In the genomic region with DNA sequence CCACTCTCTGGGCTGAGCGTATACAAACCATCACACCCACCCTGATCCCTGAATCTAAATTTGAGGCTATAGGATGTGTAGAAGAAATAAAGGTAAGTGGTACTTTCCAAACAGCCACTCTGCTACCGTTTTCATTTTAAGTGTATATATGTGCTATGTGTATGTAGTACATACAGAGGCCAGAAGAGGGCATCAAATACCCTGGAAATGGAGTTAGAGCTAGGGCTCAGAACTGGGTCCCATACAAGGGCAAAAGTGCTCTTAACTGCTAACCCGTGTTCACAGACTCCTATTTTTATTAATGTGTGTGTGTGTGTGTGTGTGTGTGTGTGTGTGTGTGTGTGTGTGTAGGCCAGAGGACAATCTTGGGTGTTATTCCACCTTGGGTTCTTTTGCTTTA, we compare ENCODE assay signal across 24 mouse cellular contexts. TPM values are rescaled to one million over a fixed set of nuclear protein-coding genes. Genes with fewer than 3 reads are reported as not detected.
DNase-seq lines count a peak whose midpoint lies in the region; ATAC-seq and TF ChIP-seq lines count a peak whose summit lies in the region.
"Had no signal": no experiment of that assay in that cellular context is flagged by ENCODE, and none has a peak within 500 bp of the region (broad histone marks: within the 10 kb centered on the region; RNA-seq: fewer than 3 reads in every experiment).

No protein-coding gene starts in this region.

- WGBS in forebrain, postnatal 0 days: 86% methylated on average over 3 of the region's 3 CpGs
- WGBS in forebrain, embryonic 11.5 days: 89% methylated on average over 3 of the region's 3 CpGs

- no peaks in the 10 kb centered on the region for H3K36me3 ChIP-seq in forebrain, postnatal 0 days (ENCODE audit: insufficient read depth)
- H3K36me3 ChIP-seq in forebrain, embryonic 11.5 days (ENCODE audit: control insufficient read depth, insufficient read depth, low read length): no peaks in the 10 kb centered on the region
- H3K36me3 ChIP-seq in E14TG2a.4 (ENCODE audit: insufficient read depth, low read length): no peaks in the 10 kb centered on the region
- H3K36me3 ChIP-seq: embryonic facial prominence, embryonic 12.5 days; forebrain, embryonic 12.5 days; G1E; heart, embryonic 15.5 days; hindbrain, embryonic 13.5 days had no signal

- no peak for ATAC-seq in forebrain, postnatal 0 days
- ATAC-seq in forebrain, embryonic 11.5 days (replicated peaks; ENCODE audit: low FRiP score): no peak
- ATAC-seq: activated CD4-positive, CD25-positive, alpha-beta regulatory T cell, adult 4 months; forebrain, embryonic 16.5 days had no signal

- no peak overlapping the region for H3K4me2 ChIP-seq in forebrain, postnatal 0 days (ENCODE audit: low read depth)
- no peak overlapping the region for H3K4me2 ChIP-seq in forebrain, embryonic 11.5 days (ENCODE audit: low read depth, low read length, severe bottlenecking)
- H3K4me2 ChIP-seq: embryonic facial prominence, embryonic 12.5 days; forebrain, embryonic 12.5 days; heart, embryonic 11.5 days; heart, embryonic 15.5 days; hindbrain, embryonic 13.5 days had no signal

- no peaks in the 10 kb centered on the region for H3K9me3 ChIP-seq in forebrain, postnatal 0 days (ENCODE audit: low read length)
- no peaks in the 10 kb centered on the region for H3K9me3 ChIP-seq in forebrain, embryonic 11.5 days (ENCODE audit: control insufficient read depth, low read length)
- no peaks in the 10 kb centered on the region for H3K9me3 ChIP-seq in E14TG2a.4 (ENCODE audit: low read length)
- H3K9me3 ChIP-seq: embryonic facial prominence, embryonic 12.5 days; forebrain, embryonic 12.5 days; heart, embryonic 15.5 days; hindbrain, embryonic 13.5 days had no signal

- H3K27ac ChIP-seq in forebrain, postnatal 0 days (ENCODE audit: low read depth, low read length): no peak overlapping the region
- H3K27ac ChIP-seq in forebrain, embryonic 11.5 days (ENCODE audit: low read depth, low read length): no peak overlapping the region
- H3K27ac ChIP-seq in layer of hippocampus, adult 2 months: no peak overlapping the region
- H3K27ac ChIP-seq: embryonic facial prominence, embryonic 12.5 days; forebrain, embryonic 12.5 days; heart, adult 2 months; heart, embryonic 15.5 days; hindbrain, embryonic 13.5 days had no signal

- H3K4me3 ChIP-seq in forebrain, postnatal 0 days (ENCODE audit: low read depth, low read length): no peak overlapping the region
- no peak overlapping the region for H3K4me3 ChIP-seq in forebrain, embryonic 11.5 days (ENCODE audit: low read depth, low read length)
- H3K4me3 ChIP-seq in layer of hippocampus, adult 2 months: no peak overlapping the region
- H3K4me3 ChIP-seq in E14TG2a.4 (replicated peaks; ENCODE audit: low read length): no peak overlapping the region
- H3K4me3 ChIP-seq: embryonic facial prominence, embryonic 12.5 days; forebrain, embryonic 12.5 days; heart, adult 2 months; heart, embryonic 15.5 days; hindbrain, embryonic 13.5 days had no signal

- no peaks in the 10 kb centered on the region for H3K27me3 ChIP-seq in forebrain, postnatal 0 days (ENCODE audit: insufficient read depth, low read length)
- H3K27me3 ChIP-seq in forebrain, embryonic 11.5 days (ENCODE audit: control insufficient read depth, insufficient read depth, low read length): no peaks in the 10 kb centered on the region
- peaks cover 12% of the 10 kb centered on the region; the same call in 1 of the 2 replicates for H3K27me3 ChIP-seq in E14TG2a.4 (ENCODE audit: insufficient read depth, low read length)
- H3K27me3 ChIP-seq: embryonic facial prominence, embryonic 12.5 days; forebrain, embryonic 12.5 days; heart, embryonic 15.5 days; hindbrain, embryonic 13.5 days had no signal

- peak; percentile 19; the same call in 1 of the 2 replicates for TF ChIP-seq CTCF in forebrain, postnatal 0 days (IDR thresholded peaks at IDR 0.05; ENCODE audit: low read depth)
- peak; percentile 32 for TF ChIP-seq CTCF in layer of hippocampus, adult 2 months (conservative IDR thresholded peaks at IDR 0.05)
- TF ChIP-seq CTCF in E14TG2a.4 (conservative IDR thresholded peaks at IDR 0.05; ENCODE audit: low read length): peak; percentile 29; the same call in 1 of the 2 replicates

- H3K4me1 ChIP-seq in forebrain, postnatal 0 days (ENCODE audit: insufficient read depth): 0 out of 2 replicates have a peak, but pooled peaks cover 4% of the 10 kb centered on the region
- H3K4me1 ChIP-seq in forebrain, embryonic 11.5 days (replicated peaks; ENCODE audit: control insufficient read depth, insufficient read depth, low read length): no peaks in the 10 kb centered on the region
- H3K4me1 ChIP-seq in E14TG2a.4 (replicated peaks; ENCODE audit: low read depth, low read length): no peaks in the 10 kb centered on the region
- H3K4me1 ChIP-seq: embryonic facial prominence, embryonic 12.5 days; forebrain, embryonic 12.5 days; heart, embryonic 15.5 days; hindbrain, embryonic 13.5 days had no signal

- DNase-seq in forebrain, postnatal 0 days: no peak
- no peak for DNase-seq in forebrain, embryonic 11.5 days (ENCODE audit: low spot score)
- no peak for DNase-seq in layer of hippocampus, adult 2 months (ENCODE audit: low spot score in 2 of 2)
- no peak for DNase-seq in layer of hippocampus, adult 8-10 months (ENCODE audit: low spot score in 2 of 2)
- DNase-seq in R1 (ENCODE audit: low read depth, low spot score): peak; percentile 51
- no peak for DNase-seq in spleen, postnatal 10 days (ENCODE audit: low spot score in 2 of 2)
- no peak for DNase-seq in cerebellum, postnatal 14 days
- DNase-seq: adrenal gland, postnatal 14 days; cerebellum, adult 18-20 months; cerebellum, adult 9-11 months; gastrocnemius, postnatal 14 days; heart, adult 2 months; heart, postnatal 14 days had no signal

- H3K9ac ChIP-seq in forebrain, postnatal 0 days: no peak overlapping the region
- no peak overlapping the region for H3K9ac ChIP-seq in forebrain, embryonic 11.5 days (ENCODE audit: low read length)
- H3K9ac ChIP-seq: embryonic facial prominence, embryonic 12.5 days; forebrain, embryonic 12.5 days; heart, embryonic 15.5 days; hindbrain, embryonic 13.5 days had no signal

RNA-seq across cellular contexts. Expression of a gene that starts 51.6 kb away (rescaled TPM):
- 28.5 and 28.7 TPM in 2 replicates for total RNA-seq in forebrain, postnatal 0 days (2014; rRNA removed)
- 12.5 and 16.5 TPM in 2 replicates for polyA plus RNA-seq in forebrain, postnatal 0 days (2015; fragmentation: Nextera tagmentation; extraction: Ambion mirVana)
- 1.0 and 1.1 TPM in 2 replicates for polyA plus RNA-seq in forebrain, embryonic 11.5 days (2014; fragmentation: Nextera tagmentation; extraction: Ambion mirVana)
- 10 to 100 TPM; 40.3 to 42.2 TPM for total RNA-seq in layer of hippocampus, adult 2 months (2021)
- total RNA-seq in layer of hippocampus, adult 8-10 months (2022): 10 to 100 TPM; 34.9 to 42.6 (median 36.9) TPM
- total RNA-seq: hematopoietic stem cell, adult 5-6 weeks had no signal
- polyA plus RNA-seq: activated CD4-positive, CD25-positive, alpha-beta regulatory T cell, adult 4 months; C2C12; G1E; heart, embryonic 11.5 days had no signal
